Comparison of ENCODE assay signal across 28 mouse cellular contexts in genomic region chr10:6341572-6341971, GRCm38 (mm10).
DNase-seq lines count a peak whose midpoint lies in the region; ATAC-seq and TF ChIP-seq lines count a peak whose summit lies in the region.
"Had no signal": no experiment of that assay in that cellular context is flagged by ENCODE, and none has a peak within 500 bp of the region (broad histone marks: within the 10 kb centered on the region; RNA-seq: fewer than 3 reads in every experiment).

No protein-coding gene starts in this region.

- H3K36me3 ChIP-seq in hindbrain, embryonic 15.5 days = no peaks in the 10 kb centered on the region
- no peaks in the 10 kb centered on the region for H3K36me3 ChIP-seq in hindbrain, embryonic 11.5 days (ENCODE audit: control insufficient read depth, insufficient read depth, low read length)
- no peaks in the 10 kb centered on the region for H3K36me3 ChIP-seq in neural tube, embryonic 13.5 days
- H3K36me3 ChIP-seq: embryonic facial prominence, embryonic 12.5 days; heart, embryonic 12.5 days; kidney, embryonic 15.5 days; limb, embryonic 13.5 days; lung, embryonic 15.5 days; midbrain, embryonic 12.5 days; stomach, embryonic 15.5 days had no signal

- H3K4me3 ChIP-seq in hindbrain, embryonic 15.5 days = no peak overlapping the region
- H3K4me3 ChIP-seq in hindbrain, embryonic 11.5 days (ENCODE audit: low read depth, low read length) = no peak overlapping the region
- no peak overlapping the region for H3K4me3 ChIP-seq in neural tube, embryonic 13.5 days
- H3K4me3 ChIP-seq in left cerebral cortex, adult 2 months = no peak overlapping the region
- H3K4me3 ChIP-seq: embryonic facial prominence, embryonic 12.5 days; gastrocnemius, adult 2 months; heart, adult 2 months; heart, embryonic 12.5 days; kidney, embryonic 15.5 days; limb, embryonic 13.5 days; lung, embryonic 15.5 days; midbrain, embryonic 12.5 days; stomach, embryonic 15.5 days had no signal

- H3K9me3 ChIP-seq in hindbrain, embryonic 15.5 days = no peaks in the 10 kb centered on the region
- H3K9me3 ChIP-seq in hindbrain, embryonic 11.5 days (ENCODE audit: control insufficient read depth, low read length) = no peaks in the 10 kb centered on the region
- H3K9me3 ChIP-seq in neural tube, embryonic 13.5 days = no peaks in the 10 kb centered on the region
- H3K9me3 ChIP-seq: embryonic facial prominence, embryonic 12.5 days; heart, embryonic 12.5 days; kidney, embryonic 15.5 days; limb, embryonic 13.5 days; lung, embryonic 15.5 days; midbrain, embryonic 12.5 days; stomach, embryonic 15.5 days had no signal

- no peak overlapping the region for H3K27ac ChIP-seq in hindbrain, embryonic 15.5 days (replicated peaks)
- H3K27ac ChIP-seq in hindbrain, embryonic 11.5 days (ENCODE audit: low read depth, low read length) = no peak overlapping the region
- H3K27ac ChIP-seq in neural tube, embryonic 13.5 days (replicated peaks) = no peak overlapping the region
- H3K27ac ChIP-seq in left cerebral cortex, adult 2 months = no peak overlapping the region
- H3K27ac ChIP-seq: embryonic facial prominence, embryonic 12.5 days; gastrocnemius, adult 2 months; heart, adult 2 months; kidney, embryonic 15.5 days; limb, embryonic 13.5 days; lung, embryonic 15.5 days; midbrain, embryonic 12.5 days; stomach, embryonic 15.5 days had no signal

- H3K27me3 ChIP-seq in hindbrain, embryonic 15.5 days = no peaks in the 10 kb centered on the region
- H3K27me3 ChIP-seq in hindbrain, embryonic 11.5 days (ENCODE audit: control insufficient read depth, insufficient read depth, low read length) = no peaks in the 10 kb centered on the region
- H3K27me3 ChIP-seq in neural tube, embryonic 13.5 days = no peaks in the 10 kb centered on the region
- H3K27me3 ChIP-seq: CH12.LX; embryonic facial prominence, embryonic 12.5 days; heart, embryonic 12.5 days; kidney, embryonic 15.5 days; limb, embryonic 13.5 days; lung, embryonic 15.5 days; midbrain, embryonic 12.5 days; stomach, embryonic 15.5 days had no signal

- no peak overlapping the region for H3K4me2 ChIP-seq in hindbrain, embryonic 15.5 days
- H3K4me2 ChIP-seq in hindbrain, embryonic 11.5 days (replicated peaks; ENCODE audit: low read depth, low read length) = no peak overlapping the region
- H3K4me2 ChIP-seq in neural tube, embryonic 13.5 days = no peak overlapping the region
- H3K4me2 ChIP-seq: embryonic facial prominence, embryonic 12.5 days; heart, embryonic 12.5 days; kidney, embryonic 15.5 days; limb, embryonic 13.5 days; liver, embryonic 11.5 days; lung, embryonic 15.5 days; midbrain, embryonic 12.5 days; stomach, embryonic 15.5 days had no signal

- 56% methylated on average over 8 of the region's 8 CpGs for WGBS in hindbrain, embryonic 15.5 days
- 77% methylated on average over 8 of the region's 8 CpGs for WGBS in hindbrain, embryonic 11.5 days
- 63% methylated on average over 8 of the region's 8 CpGs for WGBS in neural tube, embryonic 13.5 days

- H3K9ac ChIP-seq in hindbrain, embryonic 15.5 days = no peak overlapping the region
- no peak overlapping the region for H3K9ac ChIP-seq in hindbrain, embryonic 11.5 days (ENCODE audit: low read depth, low read length)
- no peak overlapping the region for H3K9ac ChIP-seq in neural tube, embryonic 13.5 days
- H3K9ac ChIP-seq: embryonic facial prominence, embryonic 12.5 days; heart, embryonic 12.5 days; kidney, embryonic 15.5 days; limb, embryonic 13.5 days; lung, embryonic 15.5 days; midbrain, embryonic 12.5 days; stomach, embryonic 15.5 days had no signal

- no peak for TF ChIP-seq CTCF in left cerebral cortex, adult 2 months (IDR thresholded peaks at IDR 0.05)

- peak; percentile 73 for ATAC-seq in hindbrain, embryonic 15.5 days (ENCODE audit: low FRiP score, low read depth)
- no peak; the same call in 1 of the 2 replicates for ATAC-seq in hindbrain, embryonic 11.5 days (ENCODE audit: low FRiP score)
- ATAC-seq in neural tube, embryonic 13.5 days (ENCODE audit: low read depth) = peak; percentile 63
- ATAC-seq: forebrain, embryonic 16.5 days had no signal

- intact Hi-C loops in left cerebral cortex, adult 2 months (cut with DNase I) = no loop called here

- peak; percentile 42 to 48 for DNase-seq in cerebellum, postnatal 10 days
- DNase-seq in cerebellum, adult 11 months = no peak
- no peak for DNase-seq in hindbrain, embryonic 11.5 days (ENCODE audit: low spot score)
- peak; percentile 7 for DNase-seq in brain, adult 2 months (ENCODE audit: low read depth, low spot score)
- no peak for DNase-seq in adrenal gland, postnatal 4 days (ENCODE audit: low spot score in 2 of 2)
- no peak for DNase-seq in left cerebral cortex, adult 2 months (ENCODE audit: extremely low spot score in 1 of 2, low spot score in 2 of 2)
- DNase-seq: adrenal gland, postnatal 10 days; cerebellum, adult 2 months; embryo, embryonic 11 days; gastrocnemius, adult 2 months; heart, adult 2 months; heart, postnatal 4 days; kidney, adult 18-20 months; kidney, postnatal 25 days; right cerebral cortex, postnatal 25 days; thymus, postnatal 25 days had no signal

- H3K4me1 ChIP-seq in hindbrain, embryonic 15.5 days (replicated peaks) = no peaks in the 10 kb centered on the region
- H3K4me1 ChIP-seq in hindbrain, embryonic 11.5 days (replicated peaks; ENCODE audit: control insufficient read depth, insufficient read depth, low read length) = no peaks in the 10 kb centered on the region
- H3K4me1 ChIP-seq in neural tube, embryonic 13.5 days (replicated peaks) = no peaks in the 10 kb centered on the region
- H3K4me1 ChIP-seq: embryonic facial prominence, embryonic 12.5 days; kidney, embryonic 15.5 days; limb, embryonic 13.5 days; lung, embryonic 15.5 days; midbrain, embryonic 12.5 days; stomach, embryonic 15.5 days had no signal

Comparison
In these comparisons a context has a peak if more than half of its experiments do, and no peak if none do; other contexts are left out.
1. DNase-seq: peak in cerebellum, postnatal 10 days (2 of 2) and brain, adult 2 months (single experiment); none in cerebellum, adult 11 months (single experiment), hindbrain, embryonic 11.5 days (single experiment), adrenal gland, postnatal 4 days (0 of 2) and left cerebral cortex, adult 2 months (0 of 2).